Mouse (Mus musculus) neural tube, embryonic 14.5 days (tissue): ENCODE results near the gene Naa35. TPM values are rescaled to one million over a fixed set of nuclear protein-coding genes. Genes with fewer than 3 reads are reported as not detected.

Source experiments
- ATAC-seq: fragments of 200-750 bp; cut with Nextera tagmentation; 2 replicates; pipeline ENCODE4 v1.8.0; 2017; ENCODE audit warnings: low read depth, mild to moderate bottlenecking, moderate TSS enrichment, moderate library complexity
- H3K27ac ChIP-seq: fragments of 300-500 bp; sonication (generic); 2 replicates; pipeline ENCODE4 v1.5.1; 2014; ENCODE audit warnings: low read depth, mild to moderate bottlenecking, control low read depth, low read length, moderate library complexity, mixed read lengths
- H3K27me3 ChIP-seq: fragments of 300-500 bp; sonication (generic); 2 replicates; pipeline ENCODE4 v1.6.1; 2014; ENCODE audit warnings: low read length; ENCODE audit not compliant: control insufficient read depth, insufficient read depth
- H3K36me3 ChIP-seq: fragments of 300-500 bp; sonication (generic); 2 replicates; pipeline ENCODE4 v1.6.1; 2014; ENCODE audit warnings: low read length, mixed read lengths; ENCODE audit not compliant: control insufficient read depth, insufficient read depth
- H3K4me1 ChIP-seq: fragments of 300-500 bp; sonication (generic); 2 replicates; pipeline ENCODE4 v1.6.1; 2014; ENCODE audit warnings: low read length; ENCODE audit not compliant: control insufficient read depth, insufficient read depth
- H3K4me2 ChIP-seq: fragments of 300-500 bp; sonication (generic); 2 replicates; pipeline ENCODE4 v1.6.1; 2014; ENCODE audit warnings: mild to moderate bottlenecking, low read depth, low read length, control low read depth
- H3K4me3 ChIP-seq: fragments of 300-500 bp; sonication (generic); 2 replicates; pipeline ENCODE4 v1.5.1; 2014; ENCODE audit warnings: low read depth, low read length, control low read depth, mixed read lengths
- H3K9ac ChIP-seq: fragments of 300-500 bp; sonication (generic); replicated peaks from 2 replicates; pipeline ENCODE4 v1.6.1; 2014; ENCODE audit warnings: low read depth, mild to moderate bottlenecking, control low read depth, low read length, mixed read lengths
- H3K9me3 ChIP-seq: fragments of 300-500 bp; sonication (generic); 2 replicates; pipeline ENCODE4 v1.6.1; 2016; ENCODE audit warnings: low read length; ENCODE audit not compliant: control insufficient read depth
- WGBS: fragments of 180-500 bp; shearing (Covaris S2); extraction: QIAGEN DNeasy Blood & Tissue Kit; methylation state at CpG from one replicate; pipeline ENCODE4 v1.1.7; 2014; 5-methylcytosine and 5-hydroxymethylcytosine counted together
- polyA plus RNA-seq: library from polyadenylated mRNA; unstranded; fragments of >200 nt; fragmentation: Nextera tagmentation; extraction: Ambion mirVana; gene quantifications from 2 replicates; pipeline ENCODE4 v1.2.1, GENCODE M21; 2014

Naa35 gene
- polyA plus RNA-seq, 1 experiment from 2014 or later, result 120 TPM

DNA sequence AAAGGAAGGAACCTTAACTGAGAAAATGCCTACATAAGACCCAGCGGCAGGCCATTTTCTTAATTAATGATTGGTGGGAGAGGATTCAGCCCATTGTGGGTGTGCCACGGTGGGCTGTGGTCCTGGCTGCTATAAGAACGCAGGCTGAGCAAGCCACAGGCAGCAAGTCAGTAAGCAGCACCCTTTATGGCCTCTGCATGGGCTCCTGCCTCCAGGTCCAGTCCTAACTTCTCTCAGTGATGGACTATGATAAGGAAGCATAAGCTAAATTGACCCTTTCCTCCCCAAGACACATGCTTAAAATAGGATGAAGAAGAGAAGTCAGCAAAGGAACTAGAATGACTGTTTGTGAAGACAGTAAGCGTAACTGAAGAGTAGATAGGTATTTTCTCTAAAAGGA is 30.1 kb downstream of the Naa35 start:
- WGBS, result 69% methylated on average over 4 of the region's 4 CpGs
- H3K36me3 ChIP-seq, result peaks cover 56% of the 10 kb centered on the region

DNA sequence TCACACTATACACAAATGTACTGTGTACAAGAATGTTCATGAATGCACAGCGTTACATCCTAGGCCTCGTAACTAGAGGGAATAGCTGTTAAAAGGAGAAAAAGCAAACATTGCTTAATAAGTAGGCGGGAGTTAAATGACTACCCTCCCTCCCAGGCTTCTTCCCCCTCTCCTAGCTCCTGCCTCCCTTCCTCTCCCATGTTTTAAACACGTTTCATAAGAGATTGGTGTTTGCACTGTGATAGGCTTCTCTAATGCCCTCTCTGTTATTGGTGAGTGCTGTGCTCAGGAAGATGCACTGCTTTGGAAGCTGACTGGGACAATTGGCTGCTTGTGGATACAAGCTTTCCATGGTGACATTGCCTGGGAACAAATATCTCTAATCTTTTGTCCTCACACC is 30.5 kb downstream of the Naa35 start:
- H3K4me3 ChIP-seq, result no peak overlapping the region
- ATAC-seq, result no peak
- no peaks in the 10 kb centered on the region for H3K27me3 ChIP-seq
- H3K4me1 ChIP-seq, result no peaks in the 10 kb centered on the region
- no peak overlapping the region for H3K4me2 ChIP-seq
- 91% methylated on average over 4 of the region's 4 CpGs for WGBS
- H3K36me3 ChIP-seq, result peaks cover 54% of the 10 kb centered on the region
- H3K27ac ChIP-seq, result no peak overlapping the region
- no peaks in the 10 kb centered on the region for H3K9me3 ChIP-seq
- H3K9ac ChIP-seq, result no peak overlapping the region

More for the DNA sequence above, 30.1 kb downstream of the Naa35 start:
- H3K27ac ChIP-seq, result no peak overlapping the region
- no peaks in the 10 kb centered on the region for H3K27me3 ChIP-seq
- ATAC-seq, result no peak
- H3K4me2 ChIP-seq, result no peak overlapping the region
- no peak overlapping the region for H3K9ac ChIP-seq
- no peak overlapping the region for H3K4me3 ChIP-seq
- H3K9me3 ChIP-seq, result no peaks in the 10 kb centered on the region
- H3K4me1 ChIP-seq, result no peaks in the 10 kb centered on the region

DNA sequence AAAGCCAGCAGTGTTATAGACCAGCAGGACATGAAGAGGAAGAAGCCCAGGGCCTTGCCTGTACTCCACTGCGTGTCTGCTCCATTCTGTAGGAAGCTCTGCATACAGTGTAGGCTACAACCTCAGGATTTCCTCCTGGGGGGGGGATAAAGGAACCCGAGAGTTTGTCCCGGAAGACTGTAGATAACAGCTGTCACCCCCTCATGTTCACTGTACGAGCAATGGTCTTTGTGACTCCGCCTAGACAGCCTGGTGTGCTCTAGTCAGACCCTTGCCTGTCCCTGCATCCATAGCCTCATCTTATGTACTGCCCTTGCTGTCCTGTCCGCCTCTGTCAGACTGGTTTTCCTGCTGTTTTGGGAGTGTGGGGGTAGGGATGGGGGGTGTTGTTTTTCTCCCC is 33.4 kb downstream of the Naa35 start:
- Histone ChIP-seq H3K4me1 (no peaks in the 10 kb centered on the region), H3K27me3 (no peaks in the 10 kb centered on the region), H3K9ac (no peak overlapping the region), H3K9me3 (no peaks in the 10 kb centered on the region), H3K4me3 (no peak overlapping the region), H3K27ac (no peak overlapping the region), H3K4me2 (no peak overlapping the region), H3K36me3 (peaks cover 59% of the 10 kb centered on the region)
- WGBS, result 90% methylated on average over 6 of the region's 6 CpGs
- ATAC-seq, result no peak

DNA sequence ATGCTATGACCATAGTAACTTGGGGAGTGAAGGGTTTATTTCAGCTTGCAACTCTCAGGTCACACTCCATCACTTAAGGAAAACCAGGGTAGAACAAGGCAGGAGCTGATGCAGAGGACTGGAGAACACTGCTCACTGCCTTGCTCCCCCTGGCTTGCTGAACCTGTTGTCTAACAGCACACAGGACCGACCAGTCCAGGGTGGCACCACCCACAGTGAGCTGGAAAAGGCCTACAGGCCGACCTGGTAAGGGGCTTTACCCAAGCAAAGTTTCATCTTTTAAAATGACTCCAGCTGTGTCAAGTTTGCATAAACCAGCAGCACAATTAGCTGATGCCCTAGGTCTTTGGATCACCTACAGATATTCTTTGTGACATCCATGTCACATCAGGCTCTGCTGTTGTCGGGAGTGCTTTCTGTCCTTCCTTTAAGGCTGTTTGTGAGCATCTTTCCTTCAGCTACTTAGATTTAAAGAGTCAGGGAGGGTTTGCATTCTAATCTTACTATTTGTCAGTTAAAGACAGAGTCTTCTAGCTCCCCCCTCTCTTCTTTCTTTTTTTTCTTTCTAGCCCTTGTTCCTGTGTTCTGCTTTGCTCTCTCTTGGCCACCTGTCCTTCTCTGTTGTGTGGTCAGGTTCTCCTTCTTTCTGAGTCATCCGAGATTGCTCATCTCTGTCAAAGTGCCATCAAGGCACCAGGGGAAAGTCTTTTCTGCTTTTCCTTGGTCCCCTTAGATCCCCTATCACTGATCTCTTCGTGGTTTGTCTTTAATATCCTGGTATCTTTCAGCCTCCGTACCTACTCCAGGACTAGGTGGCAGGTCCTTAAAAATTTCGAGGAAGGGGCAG is 36.8 kb downstream of the Naa35 start:
- Histone ChIP-seq H3K9ac (no peak overlapping the region), H3K9me3 (no peaks in the 10 kb centered on the region), H3K4me3 (no peak overlapping the region), H3K36me3 (peaks cover 70% of the 10 kb centered on the region), H3K27ac (no peak overlapping the region), H3K4me1 (no peaks in the 10 kb centered on the region), H3K4me2 (no peak overlapping the region), H3K27me3 (no peaks in the 10 kb centered on the region)
- WGBS, result 94% methylated on average over 7 of the region's 7 CpGs
- no peak for ATAC-seq

DNA sequence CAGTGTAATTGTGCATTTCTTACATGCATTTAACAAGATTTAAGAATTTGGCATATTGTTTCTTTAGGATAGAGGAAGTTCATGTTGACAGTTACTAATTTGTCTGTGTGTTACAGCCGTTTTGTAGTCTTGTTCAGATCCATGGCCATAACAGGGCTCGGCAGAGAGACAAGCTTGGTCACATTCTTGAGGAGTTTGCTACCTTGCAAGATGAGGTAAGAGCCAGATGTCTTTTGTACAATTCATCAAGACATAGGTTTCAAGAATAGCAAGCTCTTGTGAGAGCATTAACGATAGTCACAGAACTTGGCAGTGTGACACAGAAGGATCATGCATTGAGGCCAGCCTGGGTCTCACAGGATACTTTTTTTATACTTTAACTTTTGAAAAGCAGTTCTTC is 39.3 kb downstream of the Naa35 start:
- no peak overlapping the region for H3K9ac ChIP-seq
- H3K9me3 ChIP-seq, result no peaks in the 10 kb centered on the region
- 93% methylated on average over 3 of the region's 3 CpGs for WGBS
- no peaks in the 10 kb centered on the region for H3K27me3 ChIP-seq
- ATAC-seq, result no peak
- no peak overlapping the region for H3K27ac ChIP-seq
- H3K4me3 ChIP-seq, result no peak overlapping the region
- no peaks in the 10 kb centered on the region for H3K4me1 ChIP-seq
- H3K36me3 ChIP-seq, result peaks cover 62% of the 10 kb centered on the region
- no peak overlapping the region for H3K4me2 ChIP-seq

DNA sequence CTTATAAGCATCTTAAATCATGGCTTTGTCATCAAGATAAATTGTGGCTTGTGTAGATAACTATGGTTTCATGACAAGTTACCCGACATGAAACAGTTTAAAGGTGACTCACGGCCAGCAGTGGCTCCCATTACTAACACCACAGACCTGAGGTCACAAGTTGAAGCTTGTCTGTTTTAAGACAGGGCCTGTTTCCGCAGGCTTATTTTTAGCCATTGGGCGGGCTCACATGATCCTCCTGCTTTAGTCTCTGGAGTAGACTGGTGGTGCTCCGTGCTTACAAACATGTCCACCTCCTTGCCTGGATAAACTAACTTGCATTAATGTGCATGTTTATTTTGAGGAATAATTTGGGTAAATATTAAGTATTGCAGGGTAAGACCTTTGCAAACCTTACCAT is 39.8 kb downstream of the Naa35 start:
- WGBS, result 88% methylated on average over 5 of the region's 5 CpGs
- no peak overlapping the region for H3K9ac ChIP-seq
- no peaks in the 10 kb centered on the region for H3K9me3 ChIP-seq
- peaks cover 64% of the 10 kb centered on the region for H3K36me3 ChIP-seq
- H3K4me3 ChIP-seq, result no peak overlapping the region
- H3K4me1 ChIP-seq, result no peaks in the 10 kb centered on the region
- no peak overlapping the region for H3K27ac ChIP-seq
- ATAC-seq, result no peak
- no peak overlapping the region for H3K4me2 ChIP-seq
- H3K27me3 ChIP-seq, result no peaks in the 10 kb centered on the region

DNA sequence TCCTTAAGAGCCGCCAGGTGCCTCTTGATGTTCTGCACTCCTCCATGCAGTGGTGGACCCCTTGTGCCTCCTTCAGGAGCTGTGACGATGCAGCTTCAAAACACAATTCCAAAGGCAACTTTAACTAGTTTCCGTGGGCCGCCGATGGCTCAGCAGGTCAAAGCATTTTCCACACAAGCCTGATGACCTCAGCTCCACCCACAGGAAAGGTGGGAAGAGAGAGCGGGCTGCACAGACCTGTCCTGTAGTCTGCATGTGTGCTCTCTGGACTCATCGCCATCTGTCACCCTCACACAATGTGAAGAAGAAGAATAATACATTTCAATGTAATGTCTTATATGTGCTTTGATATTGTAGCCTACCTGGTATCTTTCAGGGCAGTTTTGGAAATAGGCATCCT is 41.7 kb downstream of the Naa35 start:
- Histone ChIP-seq H3K4me2 (no peak overlapping the region), H3K36me3 (peaks cover 66% of the 10 kb centered on the region), H3K9me3 (no peaks in the 10 kb centered on the region), H3K4me1 (no peaks in the 10 kb centered on the region), H3K9ac (no peak overlapping the region), H3K27me3 (no peaks in the 10 kb centered on the region), H3K27ac (no peak overlapping the region), H3K4me3 (no peak overlapping the region)
- WGBS, result 95% methylated on average over 7 of the region's 7 CpGs
- ATAC-seq, result no peak

DNA sequence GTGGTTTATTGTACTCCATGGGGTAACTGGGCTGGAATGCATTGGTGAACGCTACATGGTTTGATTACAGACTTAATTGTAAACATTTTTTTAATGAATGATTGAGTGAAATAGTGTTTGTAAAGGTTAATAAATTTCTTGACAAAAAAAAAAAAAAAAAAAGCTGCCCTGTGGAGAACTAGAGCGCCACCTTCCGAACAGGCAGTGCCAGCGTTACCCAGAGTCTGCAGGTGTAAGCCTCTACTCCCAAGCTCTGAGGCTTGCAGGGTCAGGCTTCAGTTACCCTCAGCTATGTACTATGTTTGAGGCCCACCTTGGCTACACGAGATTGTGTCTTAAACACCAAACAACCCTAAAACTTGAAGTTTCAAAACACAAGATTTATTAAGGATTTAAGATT is 49.6 kb downstream of the Naa35 start:
- H3K36me3 ChIP-seq, result peaks cover 75% of the 10 kb centered on the region
- no peaks in the 10 kb centered on the region for H3K27me3 ChIP-seq
- H3K4me2 ChIP-seq, result no peak overlapping the region
- no peak overlapping the region for H3K9ac ChIP-seq
- H3K27ac ChIP-seq, result no peak overlapping the region
- no peaks in the 10 kb centered on the region for H3K4me1 ChIP-seq
- WGBS, result 82% methylated on average over 5 of the region's 5 CpGs
- ATAC-seq, result no peak
- H3K4me3 ChIP-seq, result no peak overlapping the region
- H3K9me3 ChIP-seq, result no peaks in the 10 kb centered on the region

DNA sequence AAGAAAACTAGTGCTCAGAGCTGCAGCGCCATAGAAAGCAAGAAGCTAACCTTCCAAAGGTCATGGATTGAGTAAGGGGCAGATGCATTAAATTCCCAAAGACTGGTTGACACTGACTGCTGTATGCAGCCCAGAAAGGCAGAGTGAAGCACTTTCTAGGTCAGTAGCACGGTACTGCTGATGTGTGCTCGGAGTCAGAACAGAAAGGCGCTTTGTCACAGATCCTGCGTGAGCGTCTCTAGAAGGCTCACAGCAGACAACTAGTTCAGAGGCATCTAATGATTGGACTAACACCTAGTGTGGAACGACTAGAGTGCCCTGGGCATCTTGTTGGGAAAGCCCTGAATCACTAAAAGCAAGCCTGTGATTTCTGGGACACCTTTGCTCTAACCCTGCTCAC is 52.7 kb downstream of the Naa35 start:
- ATAC-seq, result no peak
- Histone ChIP-seq H3K4me1 (no peaks in the 10 kb centered on the region), H3K27ac (no peak overlapping the region), H3K9ac (no peak overlapping the region), H3K27me3 (no peaks in the 10 kb centered on the region), H3K4me3 (no peak overlapping the region), H3K4me2 (no peak overlapping the region), H3K9me3 (no peaks in the 10 kb centered on the region), H3K36me3 (peaks cover 50% of the 10 kb centered on the region)
- 91% methylated on average over 7 of the region's 7 CpGs for WGBS
